Mouse (Mus musculus) heart, postnatal 0 days (tissue): ENCODE data around the gene Vwa3b.

Source experiments
- CTCF ChIP-seq: IDR thresholded peaks from 2 replicates; pipeline ENCODE4 v1.5.1; 2016; ENCODE audit warnings: antibody characterized with exemption, control low read depth, low read depth
- EP300 ChIP-seq: IDR thresholded peaks from 2 replicates; pipeline ENCODE4 v1.6.1; 2016; ENCODE audit warnings: antibody characterized with exemption, low read depth

GRCm38 (mm10) chr1:37219593-37219992, 193.2 kb downstream of the Vwa3b start:
- TF ChIP-seq CTCF (no peak), EP300 (no peak)
